Mouse (Mus musculus) ES-E14 (cell line): ENCODE measurements at regions not wholly inside any gene's neighbourhood (a gene's known extent, or its start where the extent isn't known, plus 50 kb on each side); places are given as distances from the start of the nearest gene placed in this dataset.
A peak's percentile ranks its signal among the peaks of the same experiment; 100 is the strongest.
"Not testable (repeated sequence)": the region's sequence is repeated elsewhere in the genome, so short reads cannot be mapped to it uniquely, and the experiment has no call there.

Source experiments
- DNase-seq: peaks from one replicate; pipeline ENCODE4 v3.0.0-alpha.2; 2013; ENCODE audit warnings: low read depth, low spot score
- H3K27ac ChIP-seq: 2 replicates; pipeline ENCODE4 v1.5.1; 2012; ENCODE audit warnings: low read depth, mild to moderate bottlenecking, low read length, moderate library complexity, mixed read lengths; ENCODE audit not compliant: poor library complexity, insufficient read depth, severe bottlenecking
- H3K36me3 ChIP-seq: 2 replicates; pipeline ENCODE4 v1.6.1; 2012; ENCODE audit warnings: mild to moderate bottlenecking, low read length, moderate library complexity, mixed read lengths; ENCODE audit not compliant: control insufficient read depth, poor library complexity, insufficient read depth, severe bottlenecking
- H3K4me1 ChIP-seq, 2 experiments: fragments of 150-350 bp in 1 of 2; sonication (generic) in 1 of 2; 2 replicates each; pipeline ENCODE4 v1.6.1; 2012; ENCODE audit warnings: low read length in 2 of 2, mild to moderate bottlenecking in 1 of 2, mixed read lengths in 1 of 2; ENCODE audit not compliant: control insufficient read depth in 2 of 2, insufficient read depth in 2 of 2, poor library complexity in 1 of 2
- H3K4me3 ChIP-seq, 2 experiments: fragments of 150-350 bp in 1 of 2; sonication (generic) in 1 of 2; 2 replicates each; pipeline ENCODE4 v1.5.1; 2012; ENCODE audit warnings: low read length in 2 of 2, low read depth in 1 of 2, mild to moderate bottlenecking in 1 of 2, mixed read lengths in 1 of 2; ENCODE audit not compliant: insufficient read depth in 1 of 2, poor library complexity in 1 of 2, severe bottlenecking in 1 of 2
- H3K9ac ChIP-seq: 2 replicates; pipeline ENCODE4 v1.6.1; 2012; ENCODE audit warnings: low read depth, mild to moderate bottlenecking, low read length, mixed read lengths; ENCODE audit not compliant: poor library complexity, insufficient read depth, severe bottlenecking
- H3K9me3 ChIP-seq: fragments of 150-350 bp; sonication (generic); 2 replicates; pipeline ENCODE4 v1.6.1; 2012; ENCODE audit warnings: low read depth, mild to moderate bottlenecking, low read length; ENCODE audit not compliant: control insufficient read depth, insufficient read depth
- CHD2 ChIP-seq: IDR thresholded peaks from 2 replicates; pipeline ENCODE4 v1.6.1; 2014; ENCODE audit warnings: mild to moderate bottlenecking, low read depth, low read length, inconsistent platforms
- HCFC1 ChIP-seq: IDR thresholded peaks from 2 replicates; pipeline ENCODE4 v1.6.1; 2012; ENCODE audit warnings: low read length, inconsistent platforms, borderline replicate concordance; ENCODE audit not compliant: insufficient read depth
- MAFK ChIP-seq: IDR thresholded peaks from 2 replicates; pipeline ENCODE4 v1.6.1; 2014; ENCODE audit warnings: mild to moderate bottlenecking, low read depth, low read length, inconsistent platforms; ENCODE audit not compliant: insufficient read depth
- ZC3H11A ChIP-seq: IDR thresholded peaks from 2 replicates; pipeline ENCODE4 v1.6.1; 2012; ENCODE audit warnings: low read depth, mild to moderate bottlenecking, inconsistent platforms, low read length, borderline replicate concordance
- ZNF384 ChIP-seq: IDR thresholded peaks from 2 replicates; pipeline ENCODE4 v1.6.1; 2012; ENCODE audit warnings: low read depth, low read length, inconsistent platforms
- in situ Hi-C, 2 experiments: fragments of 600-800 bp; cut with MboI; formaldehyde crosslinking; loops; one replicate each; pipeline ENCODE4 v1.15.1; 2025; ENCODE audit warnings: low sequenced_read_pairs in 2 of 2, inconsistent platforms in 1 of 2; ENCODE audit not compliant: unreplicated experiment in 2 of 2

DNA sequence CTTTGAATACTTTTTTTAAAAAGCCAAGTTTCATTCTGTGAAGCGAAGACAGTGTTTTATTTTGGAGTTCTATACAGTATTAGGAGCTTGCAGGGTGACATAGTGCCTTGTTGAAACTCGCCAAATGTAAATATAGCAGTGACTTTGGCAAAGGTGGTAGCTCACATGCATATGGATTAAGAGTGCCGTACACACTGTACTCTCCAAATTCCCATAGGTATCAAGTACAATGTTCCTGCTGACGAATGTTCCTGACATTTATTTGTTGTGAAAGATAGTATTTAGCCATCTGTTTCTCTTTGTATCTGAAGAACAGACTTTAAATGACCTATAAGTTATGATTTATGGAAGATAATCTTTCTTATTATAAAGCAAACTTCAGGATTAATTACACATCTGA, 201.9 kb downstream of the Cd109 start:
- Histone ChIP-seq H3K9ac (no peak overlapping the region), H3K4me1 (no peaks in the 10 kb centered on the region), H3K36me3 (no peaks in the 10 kb centered on the region), H3K4me3 (no peak overlapping the region), H3K9me3 (no peaks in the 10 kb centered on the region), H3K27ac (no peak overlapping the region)
- no peak for TF ChIP-seq MAFK
- TF ChIP-seq ZNF384: no peak
- TF ChIP-seq ZC3H11A: no peak
- no peak for TF ChIP-seq HCFC1
- TF ChIP-seq CHD2: no peak
- DNase-seq: no peak
- in situ Hi-C loops: no loop called here

DNA sequence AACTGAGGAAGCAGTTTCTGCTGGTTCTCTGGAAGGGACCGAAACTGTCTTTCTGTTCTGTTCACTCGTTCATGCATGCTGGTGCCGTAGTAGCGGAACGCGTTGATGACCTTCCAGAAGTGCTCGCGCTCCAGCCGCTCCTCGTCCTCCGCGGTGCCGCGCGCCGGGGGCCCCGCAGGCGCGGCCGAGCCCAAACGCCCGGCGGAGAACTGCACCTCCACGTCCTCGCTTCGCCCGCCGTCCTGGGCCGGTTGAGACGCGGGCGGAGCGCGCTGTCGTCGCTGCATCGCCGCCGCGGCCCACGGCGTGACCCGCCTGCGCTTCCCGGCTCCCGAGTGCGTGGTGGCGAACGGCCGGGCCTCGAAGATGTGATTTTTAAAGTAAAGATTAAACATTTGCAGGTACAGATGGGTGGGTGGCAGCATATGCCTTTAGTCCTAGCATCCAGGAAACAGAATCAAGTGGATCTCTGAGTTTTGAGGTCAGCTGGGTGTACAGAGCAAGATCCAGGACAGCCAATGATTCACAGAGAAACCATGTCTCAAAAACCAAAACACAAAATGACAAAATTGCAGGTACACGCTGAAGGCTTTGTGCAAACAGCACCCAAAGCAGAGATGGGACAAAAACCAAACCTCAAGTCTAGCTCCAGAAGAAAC, 206.3 kb downstream of the Cd109 start:
- Histone ChIP-seq H3K4me3 (peak overlapping the region in 1 of 2 experiments; percentile 62; a peak in 2 of 4 replicates), H3K9ac (peak overlapping the region; percentile 66)
- in situ Hi-C loops, H3K4me1 ChIP-seq, H3K27ac ChIP-seq, H3K9me3 ChIP-seq, H3K36me3 ChIP-seq, DNase-seq: not testable (repeated sequence)

DNA sequence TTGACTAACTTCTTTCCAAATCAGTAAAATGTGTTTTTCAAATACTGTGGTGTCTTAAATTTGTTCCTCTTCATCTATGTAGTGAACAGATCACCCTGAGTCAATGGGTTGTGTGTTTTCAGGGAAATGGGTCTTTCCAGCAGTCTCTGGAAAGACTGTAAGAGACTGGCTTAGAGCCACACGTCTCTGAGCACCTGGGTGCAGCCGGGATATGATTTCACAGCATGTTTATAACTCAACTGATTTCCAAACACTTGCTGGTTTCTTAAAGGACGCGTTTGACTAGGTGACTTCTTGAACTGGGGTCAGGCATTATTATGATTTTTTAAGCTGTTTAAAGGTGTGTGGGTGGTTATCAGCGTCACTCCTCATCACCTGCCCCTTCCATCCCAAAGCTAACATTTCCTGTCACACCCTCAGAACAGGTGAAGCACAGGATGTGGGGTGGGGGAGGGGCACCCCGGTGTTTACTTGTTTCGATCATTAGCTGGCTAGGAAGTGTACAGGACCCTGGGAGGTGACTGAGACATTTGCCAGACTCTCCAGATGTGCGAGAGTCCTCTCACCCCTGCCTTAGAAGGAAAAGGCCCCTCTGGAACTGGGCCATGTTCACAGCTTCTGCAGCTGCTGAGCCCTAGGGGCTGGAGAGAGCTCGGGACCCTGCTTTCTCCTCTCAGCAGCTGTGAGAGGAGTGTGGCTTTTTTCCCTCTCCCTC, 229.8 kb downstream of the Cd109 start:
- no peak overlapping the region for H3K4me3 ChIP-seq
- H3K9ac ChIP-seq: no peak overlapping the region
- no peak overlapping the region for H3K27ac ChIP-seq
- H3K4me1 ChIP-seq: 0 out of 4 replicates have a peak, but pooled peaks cover 0 to 3% of the 10 kb centered on the region in 2 experiments
- TF ChIP-seq ZNF384: no peak
- no peak for TF ChIP-seq HCFC1
- TF ChIP-seq CHD2: no peak
- TF ChIP-seq ZC3H11A: no peak
- TF ChIP-seq MAFK: no peak
- no peaks in the 10 kb centered on the region for H3K36me3 ChIP-seq
- in situ Hi-C loops: no loop called here
- H3K9me3 ChIP-seq: no peaks in the 10 kb centered on the region
- DNase-seq: peak; percentile 8

DNA sequence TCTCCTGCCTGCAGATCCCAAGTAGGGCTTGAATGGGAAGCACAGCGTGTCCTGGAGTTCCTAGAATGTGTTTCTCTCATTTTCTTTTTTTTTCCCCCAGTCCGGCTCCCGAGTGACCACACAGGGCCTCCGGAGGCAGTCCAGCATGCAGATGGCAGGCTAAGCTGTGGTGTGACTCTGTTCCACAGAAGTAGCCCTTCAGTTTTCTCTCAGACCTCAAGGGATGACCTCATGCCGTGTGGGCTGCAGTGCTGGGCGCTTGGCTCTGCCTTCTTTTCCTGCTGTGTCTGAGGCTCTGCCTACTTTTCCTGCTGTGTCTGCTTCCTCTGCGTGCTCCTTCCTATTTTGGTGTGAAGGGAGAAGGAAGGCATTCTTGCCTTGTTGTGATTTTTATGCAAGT, 230.8 kb downstream of the Cd109 start:
- in situ Hi-C loops: no loop called here
- H3K9ac ChIP-seq: no peak overlapping the region
- 0 out of 4 replicates have a peak, but pooled peaks cover 0 to 3% of the 10 kb centered on the region in 2 experiments for H3K4me1 ChIP-seq
- H3K9me3 ChIP-seq: no peaks in the 10 kb centered on the region
- DNase-seq: no peak
- H3K27ac ChIP-seq: no peak overlapping the region
- TF ChIP-seq MAFK (no peak), ZNF384 (no peak), ZC3H11A (no peak), CHD2 (no peak), HCFC1 (no peak)
- H3K4me3 ChIP-seq: no peak overlapping the region
- no peaks in the 10 kb centered on the region for H3K36me3 ChIP-seq
